Mouse (Mus musculus) cerebellum, postnatal 14 days (tissue): ENCODE measurements around the gene Gm10061.
"Not testable (repeated sequence)": the region's sequence is repeated elsewhere in the genome, so short reads cannot be mapped to it uniquely, and the experiment has no call there.

Source experiments
- DNase-seq, 2 experiments: peaks; one replicate each; pipeline ENCODE4 v3.0.0; 2021; ENCODE audit warnings: mixed read lengths in 2 of 2

The Gm10061 gene

DNA sequence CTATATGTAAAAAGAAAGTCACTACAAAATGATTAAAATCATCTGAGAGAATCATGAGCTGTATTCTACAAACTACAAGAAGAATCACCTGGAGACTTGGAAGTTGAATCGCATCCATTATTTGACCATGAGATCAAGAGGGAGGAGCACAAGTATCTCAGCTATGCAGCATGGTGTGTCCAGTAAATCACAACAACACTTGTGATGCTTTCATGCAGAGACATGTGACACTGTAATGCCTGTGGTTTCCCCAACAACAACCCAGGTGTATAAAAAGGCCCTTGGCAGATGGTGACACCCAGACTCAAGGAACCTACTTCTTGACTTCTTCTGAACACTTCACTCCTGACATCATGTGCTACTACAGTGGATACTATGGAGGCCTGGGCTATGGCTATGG is at the start of gene Gm10061:
TSS of gene Gm10061 (plus strand) at position 301 of the 400 bp plus-strand sequence.
- DNase-seq = no peak

DNA sequence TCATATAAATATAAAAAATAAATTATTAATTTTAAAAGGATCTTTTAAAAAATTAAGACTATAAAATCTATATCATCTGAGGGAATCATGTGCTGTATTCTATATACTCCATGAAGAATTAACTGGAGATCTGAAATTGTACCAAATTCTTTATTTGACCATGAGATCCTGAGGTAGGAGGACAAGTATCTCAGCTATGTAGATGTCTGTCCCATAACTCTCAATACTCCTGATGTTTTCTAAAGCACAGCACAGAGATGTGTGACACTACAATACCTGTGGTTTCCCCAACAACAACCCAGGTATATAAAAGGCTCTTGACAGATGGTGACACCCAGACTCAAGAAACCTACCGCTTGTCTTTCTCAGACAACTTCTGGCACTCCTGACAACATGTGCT is 10.3 kb upstream of the Gm10061 start, which contains the start of gene Gm6358:
TSS of gene Gm6358 (plus strand) at position 301 of the 400 bp plus-strand sequence.
- no peak for DNase-seq

- DNase-seq = no peak
Observed at GRCm38 (mm10) chr16:89157652-89158051, 6.8 kb downstream of the Gm10061 start, which contains the start of gene Gm9789. Gene Gm9789, plus strand, starts transcription at chr16:89157952.

DNA sequence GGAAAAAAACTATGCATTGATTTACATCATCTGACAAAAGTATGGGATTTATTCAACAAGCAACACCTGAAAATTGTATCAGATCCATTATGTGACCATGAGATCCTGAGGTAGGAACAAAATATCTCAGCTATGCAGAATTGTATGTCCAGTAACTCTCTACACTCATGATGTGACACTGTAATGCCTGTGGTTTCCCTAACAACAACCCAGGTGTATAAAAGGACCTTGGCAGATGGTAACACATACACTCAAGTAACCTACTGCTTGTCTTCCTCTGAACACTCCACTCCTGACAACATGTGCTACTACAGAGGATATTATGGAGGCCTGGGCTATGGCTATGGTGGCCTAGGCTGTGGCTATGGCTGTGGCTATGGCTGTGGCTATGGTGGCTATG is 18.3 kb downstream of the Gm10061 start, which contains the start of gene Gm7735:
TSS of gene Gm7735 (plus strand) at position 301 of the 400 bp plus-strand sequence.
- not testable (repeated sequence) for DNase-seq

DNA sequence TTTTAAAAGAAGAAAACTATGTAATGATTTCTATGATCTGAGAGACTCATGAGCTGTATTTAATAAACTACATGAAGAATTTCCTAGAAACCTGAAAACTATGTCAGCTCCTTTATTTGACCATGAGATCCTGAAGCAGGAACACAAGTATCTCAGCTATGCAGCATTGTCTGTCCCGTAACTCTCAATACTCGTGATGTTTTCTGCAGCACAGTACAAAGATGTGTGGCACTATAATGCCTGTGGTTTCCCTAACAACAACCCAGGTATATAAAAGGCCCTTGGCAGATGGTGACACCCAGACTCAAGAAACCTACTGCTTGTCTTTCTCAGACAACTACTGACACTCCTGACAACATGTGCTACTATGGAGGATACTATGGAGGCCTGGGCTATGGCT is 23.5 kb downstream of the Gm10061 start, which contains the start of gene 1110057P08Rik:
TSS of gene 1110057P08Rik (plus strand) at position 301 of the 400 bp plus-strand sequence.
- DNase-seq = no peak

- DNase-seq = no peak
Observed at GRCm38 (mm10) chr16:89188621-89189020, 37.7 kb downstream of the Gm10061 start.
